In the genomic region with DNA sequence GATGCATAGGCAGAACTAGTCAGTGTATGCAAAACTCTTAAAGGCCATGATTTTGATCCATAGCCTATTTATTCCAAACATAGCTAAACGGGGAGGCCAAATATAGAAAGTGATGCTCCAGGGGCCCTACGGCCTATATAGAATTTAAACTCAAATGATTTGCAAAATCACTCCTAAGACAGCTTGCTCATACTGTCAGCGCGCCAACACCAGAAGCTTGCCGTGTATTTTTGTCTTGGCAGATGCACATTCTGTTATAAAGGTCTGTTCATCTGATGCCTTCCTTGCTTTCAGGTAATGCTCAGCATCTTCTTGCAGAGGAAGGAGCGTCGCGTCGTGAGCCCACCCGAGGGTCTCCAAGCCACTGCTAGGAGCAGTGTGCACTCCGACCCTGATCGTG, we compare ENCODE assay signal across 10 mouse cellular contexts.
DNase-seq lines count a peak whose midpoint lies in the region; ATAC-seq lines count a peak whose summit lies in the region.
"Had no signal": no experiment of that assay in that cellular context is flagged by ENCODE, and none has a peak within 500 bp of the region (broad histone marks: within the 10 kb centered on the region; RNA-seq: fewer than 3 reads in every experiment).

No protein-coding gene starts in this region.

- H3K9ac ChIP-seq in forebrain, embryonic 13.5 days: no peak overlapping the region
- H3K9ac ChIP-seq in midbrain, embryonic 11.5 days (ENCODE audit: low read length): no peak overlapping the region
- H3K9ac ChIP-seq: liver, postnatal 0 days had no signal

- H3K9me3 ChIP-seq in forebrain, embryonic 13.5 days (replicated peaks): no peaks in the 10 kb centered on the region
- H3K9me3 ChIP-seq in forebrain, embryonic 10.5 days: no peaks in the 10 kb centered on the region
- no peaks in the 10 kb centered on the region for H3K9me3 ChIP-seq in midbrain, embryonic 11.5 days (ENCODE audit: control insufficient read depth, low read length)
- H3K9me3 ChIP-seq: megakaryocyte, embryonic 14.5 days had no signal

- peak; percentile 48; the same call in 1 of the 2 replicates for ATAC-seq in forebrain, embryonic 13.5 days
- no peak for ATAC-seq in midbrain, embryonic 11.5 days (ENCODE audit: low FRiP score)
- ATAC-seq: liver, postnatal 0 days had no signal

- peak overlapping the region; percentile 44; the same call in 1 of the 2 replicates for H3K27ac ChIP-seq in forebrain, embryonic 13.5 days
- no peak overlapping the region for H3K27ac ChIP-seq in forebrain, embryonic 10.5 days
- no peak overlapping the region for H3K27ac ChIP-seq in midbrain, embryonic 11.5 days (ENCODE audit: low read depth, low read length)

- no peaks in the 10 kb centered on the region for H3K27me3 ChIP-seq in forebrain, embryonic 13.5 days
- H3K27me3 ChIP-seq in forebrain, embryonic 10.5 days (ENCODE audit: poor library complexity, severe bottlenecking): no peaks in the 10 kb centered on the region
- H3K27me3 ChIP-seq in midbrain, embryonic 11.5 days (ENCODE audit: control insufficient read depth, insufficient read depth, low read length): no peaks in the 10 kb centered on the region
- H3K27me3 ChIP-seq: megakaryocyte, embryonic 14.5 days had no signal

- H3K4me1 ChIP-seq in forebrain, embryonic 13.5 days: 0 out of 2 replicates have a peak, but pooled peaks cover 5% of the 10 kb centered on the region
- no peaks in the 10 kb centered on the region for H3K4me1 ChIP-seq in forebrain, embryonic 10.5 days
- no peaks in the 10 kb centered on the region for H3K4me1 ChIP-seq in midbrain, embryonic 11.5 days (ENCODE audit: control insufficient read depth, insufficient read depth, low read length)
- H3K4me1 ChIP-seq: megakaryocyte, embryonic 14.5 days had no signal

- H3K4me3 ChIP-seq in forebrain, embryonic 13.5 days: no peak overlapping the region
- H3K4me3 ChIP-seq in forebrain, embryonic 10.5 days: no peak overlapping the region
- H3K4me3 ChIP-seq in midbrain, embryonic 11.5 days (ENCODE audit: low read depth, low read length): no peak overlapping the region
- H3K4me3 ChIP-seq: megakaryocyte, embryonic 14.5 days had no signal

- no peak for DNase-seq in forebrain, embryonic 10.5 days (ENCODE audit: extremely low spot score, low spot score)
- peak; percentile 65 to 86 for DNase-seq in frontal cortex, postnatal 36 days (ENCODE audit: low spot score in 2 of 2)
- DNase-seq in left cerebral cortex, adult 9 months (ENCODE audit: low spot score in 2 of 2): peak; percentile 46 to 79
- no peak for DNase-seq in embryo, embryonic 10.5 days (ENCODE audit: low spot score)
- DNase-seq in heart, postnatal 10 days: no peak
- DNase-seq in heart, adult 11 months: no peak
- no peak for DNase-seq in midbrain, embryonic 11.5 days (ENCODE audit: low spot score, missing footprints)
- DNase-seq: liver, postnatal 0 days had no signal

- H3K4me2 ChIP-seq in forebrain, embryonic 13.5 days: no peak overlapping the region
- no peak overlapping the region for H3K4me2 ChIP-seq in midbrain, embryonic 11.5 days

- WGBS in forebrain, embryonic 13.5 days: 91% methylated on average over 12 of the region's 12 CpGs
- 95% methylated on average over 12 of the region's 12 CpGs for WGBS in forebrain, embryonic 10.5 days
- WGBS in midbrain, embryonic 11.5 days: 91% methylated on average over 12 of the region's 12 CpGs

- H3K36me3 ChIP-seq in forebrain, embryonic 13.5 days (ENCODE audit: poor library complexity, severe bottlenecking): no peaks in the 10 kb centered on the region
- H3K36me3 ChIP-seq in forebrain, embryonic 10.5 days (replicated peaks): no peaks in the 10 kb centered on the region
- H3K36me3 ChIP-seq in midbrain, embryonic 11.5 days (ENCODE audit: control insufficient read depth, insufficient read depth, low read length): no peaks in the 10 kb centered on the region

- intact Hi-C loops in heart, postnatal 10 days (cut with DNase I): no loop called here

Comparison
In these comparisons a context has a peak if more than half of its experiments do, and no peak if none do; other contexts are left out.
1. DNase-seq: peak in frontal cortex, postnatal 36 days (2 of 2) and left cerebral cortex, adult 9 months (2 of 2); none in forebrain, embryonic 10.5 days (single experiment), embryo, embryonic 10.5 days (single experiment), heart, postnatal 10 days (0 of 2), heart, adult 11 months (single experiment) and midbrain, embryonic 11.5 days (single experiment).